Mouse (Mus musculus): ENCODE data around the gene B3galt6. TPM values are rescaled to one million over a fixed set of nuclear protein-coding genes. Genes with fewer than 3 reads are reported as not detected.
A peak's percentile ranks its signal among the peaks of the same experiment; 100 is the strongest.

B3galt6 gene
- 10 to 100 TPM in 1 of 2 experiments, 1 to 10 TPM in 1; 9.9 to 11.1 TPM for total RNA-seq (2021)

DNA sequence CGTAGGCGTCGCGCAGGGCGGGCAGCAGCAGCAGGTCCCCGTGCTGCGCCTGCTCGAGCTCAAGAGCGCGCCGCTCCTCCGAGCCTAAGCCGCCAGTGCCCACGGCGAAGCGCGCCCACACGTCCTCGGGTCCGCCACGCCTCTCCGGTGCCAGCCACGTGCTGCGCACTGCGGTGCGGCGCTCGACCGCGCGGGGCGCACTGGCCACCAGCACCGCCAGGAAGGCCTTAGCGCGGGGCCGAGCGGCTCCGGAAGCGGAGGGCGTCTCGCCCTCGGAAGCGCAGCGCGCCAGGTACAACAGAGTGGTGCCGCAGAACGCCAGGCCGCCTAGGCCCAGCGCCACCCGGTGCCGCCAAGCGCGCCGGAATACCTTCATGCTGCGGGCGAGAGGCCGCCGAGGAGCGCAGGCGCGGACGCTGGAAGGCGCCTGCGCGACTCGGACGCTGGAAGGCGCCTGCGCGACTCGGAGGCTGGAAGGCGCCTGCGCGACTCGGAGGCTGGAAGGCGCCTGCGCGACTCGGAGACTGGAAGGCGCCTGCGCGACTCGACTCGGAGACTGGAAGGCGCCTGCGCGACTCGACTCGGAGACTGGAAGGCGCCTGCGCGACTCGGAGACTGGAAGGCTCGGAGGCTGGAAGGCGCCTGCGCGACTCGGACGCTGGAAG, at the start of gene B3galt6, which contains the start of gene Sdf4:
Gene B3galt6, minus strand, starts transcription at position 409 of the 665 bp plus-strand sequence.
Gene Sdf4, plus strand, starts transcription at position 632 of the 665 bp plus-strand sequence.
- intact Hi-C loops (cut with DNase I): loop anchor here (5.0 to 10.0 kb wide), 3 partner anchors 35 to 112 kb away; partner anchors contain the start of genes 9430015G10Rik and Ube2j2

DNA sequence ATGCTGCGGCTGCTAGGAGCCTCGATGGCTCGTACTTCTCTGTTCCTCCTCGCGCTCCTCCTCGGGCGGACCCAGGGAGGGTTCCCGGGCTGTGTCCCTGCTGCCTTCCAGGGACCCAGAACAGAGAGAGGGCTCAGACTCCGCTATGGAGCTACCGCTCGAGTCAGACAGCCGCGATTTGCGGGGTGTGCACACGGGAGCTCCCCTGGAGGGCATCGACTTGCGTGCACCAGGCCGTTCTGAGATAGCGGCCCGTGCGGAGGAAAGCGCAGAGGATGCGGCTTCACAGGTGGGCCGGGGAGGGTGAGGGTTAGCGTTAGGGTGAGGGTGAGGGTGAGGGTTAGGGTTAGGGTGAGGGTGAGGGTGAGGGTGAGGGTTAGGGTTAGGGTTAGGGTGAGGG, 42.5 kb upstream of the B3galt6 start:
- intact Hi-C loops (cut with DNase I): loop anchor here (5.0 kb wide), 1 partner anchor 62 kb away; no protein-coding TSS in a partner anchor
- DNase-seq (ENCODE audit: low spot score in 2 of 2): no peak

More for the DNA sequence above, at the start of gene B3galt6, which contains the start of gene Sdf4:
- peak; percentile 92 to 93 for DNase-seq (ENCODE audit: low spot score in 2 of 2)

DNA sequence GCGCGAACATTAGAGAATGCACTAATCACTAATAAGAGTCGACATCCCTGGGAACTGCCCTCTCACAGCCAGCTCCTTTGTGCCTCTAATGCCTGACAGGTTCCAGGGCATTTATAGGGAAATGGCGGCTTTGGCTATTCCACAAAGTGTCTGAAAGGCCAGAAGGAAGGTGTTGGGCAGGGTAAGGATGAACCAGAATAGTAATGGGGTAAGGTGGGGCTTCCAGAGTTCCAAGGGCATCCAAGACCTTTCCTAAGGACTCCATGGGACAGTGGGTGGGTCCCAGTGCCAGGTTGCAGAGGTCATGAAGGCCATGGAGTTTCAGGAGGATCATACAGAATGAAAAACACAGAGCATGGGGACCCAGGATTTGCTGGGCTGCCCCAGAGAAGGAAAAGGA, 41.9 kb upstream of the B3galt6 start:
- DNase-seq (ENCODE audit: low spot score in 2 of 2): no peak
- intact Hi-C loops (cut with DNase I): loop anchor here (5.0 kb wide), 1 partner anchor 63 kb away; no protein-coding TSS in a partner anchor

DNA sequence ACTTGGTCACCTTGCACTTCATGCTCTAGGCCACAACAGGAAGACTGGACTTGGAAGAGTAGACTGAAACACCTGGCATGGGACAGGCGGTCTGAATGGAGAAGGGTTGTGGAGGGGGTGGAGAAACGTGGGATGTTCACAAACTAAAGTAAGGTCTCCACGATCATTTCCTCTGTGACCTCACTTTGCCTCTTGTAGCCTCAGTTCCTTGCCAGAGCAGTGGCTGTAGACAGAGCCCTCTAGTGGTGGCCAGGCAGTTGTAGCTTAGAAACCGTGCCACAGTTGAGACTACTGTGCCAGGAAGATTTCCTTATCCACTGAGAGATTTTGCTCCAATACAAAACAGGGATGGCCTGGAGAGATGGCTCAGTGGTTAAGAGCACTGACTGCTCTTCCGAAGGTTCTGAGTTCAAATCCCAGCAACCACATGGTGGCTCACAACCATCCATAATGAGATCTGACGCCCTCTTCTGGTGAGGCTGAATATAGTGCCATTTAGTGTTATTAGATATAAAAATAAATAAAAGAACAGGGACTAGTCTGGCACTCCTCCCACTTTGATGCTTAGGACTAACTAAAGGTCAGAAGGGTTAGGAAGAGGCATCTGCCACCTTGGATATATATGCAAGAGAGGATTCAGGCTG, 41.1 kb upstream of the B3galt6 start:
- no peak for DNase-seq (ENCODE audit: low spot score in 2 of 2)
- intact Hi-C loops (cut with DNase I): loop anchor here (5.0 kb wide), 1 partner anchor 64 kb away; no protein-coding TSS in a partner anchor

DNA sequence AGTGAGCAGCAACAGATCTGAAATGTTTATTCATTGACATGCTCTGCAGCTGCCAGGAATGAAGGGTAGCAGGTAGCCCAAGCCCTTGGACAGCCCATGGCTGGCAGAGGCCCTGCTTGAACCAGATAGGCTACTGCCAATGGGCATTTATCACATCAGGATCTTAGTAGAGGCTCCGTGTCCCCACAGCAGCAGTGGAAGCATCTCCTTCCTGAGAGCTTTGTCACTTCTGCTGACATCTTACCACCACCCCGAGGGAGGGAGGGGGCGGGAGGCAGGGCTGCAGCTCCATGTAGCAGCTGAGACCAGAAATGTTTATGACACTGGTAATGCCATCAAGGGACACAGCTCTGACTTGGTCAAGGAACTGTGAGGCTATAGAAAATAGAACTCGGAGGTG, 40.4 kb upstream of the B3galt6 start:
- intact Hi-C loops (cut with DNase I): loop anchor here (5.0 kb wide), 1 partner anchor 64 kb away; no protein-coding TSS in a partner anchor

DNA sequence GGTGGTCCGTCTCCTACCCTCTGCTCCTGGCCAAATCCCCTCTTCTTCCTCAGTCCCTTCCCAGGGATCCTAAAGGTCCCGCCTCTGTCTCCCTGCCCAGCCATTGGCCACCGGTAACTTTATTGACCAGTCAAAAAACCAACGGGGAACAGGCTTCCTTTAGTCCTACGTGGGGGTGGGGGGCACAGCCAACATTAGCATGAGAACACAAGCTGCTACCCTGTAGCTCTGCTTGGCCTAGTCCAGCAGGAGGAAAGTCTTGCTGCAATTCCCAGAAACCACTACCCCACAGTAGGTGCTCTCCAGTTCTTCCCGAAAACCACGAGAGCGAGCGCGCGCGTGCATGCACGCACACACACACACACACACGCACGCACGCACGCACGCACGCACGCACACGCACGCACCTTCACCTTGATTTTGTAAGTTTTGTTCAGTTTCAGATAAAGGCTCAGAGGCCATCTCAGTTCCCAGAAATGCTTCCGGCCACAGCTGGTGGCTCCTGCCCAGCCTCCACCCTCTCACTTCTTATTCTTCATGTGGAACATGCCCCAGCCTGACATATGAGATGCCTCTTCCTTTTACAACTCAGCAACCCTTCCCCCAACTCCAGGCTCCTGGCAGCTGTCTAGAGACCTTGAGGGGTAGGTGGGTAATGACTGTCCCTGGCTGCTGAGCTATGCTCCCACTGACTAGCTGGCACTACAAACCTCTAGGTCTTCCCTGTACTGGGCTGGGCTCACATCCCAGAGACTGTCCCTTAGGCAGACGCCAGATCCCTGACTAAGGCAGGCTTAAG, 39.3 kb upstream of the B3galt6 start:
- intact Hi-C loops (cut with DNase I): loop anchor here (5.0 kb wide), 1 partner anchor 66 kb away; no protein-coding TSS in a partner anchor
- DNase-seq (ENCODE audit: low spot score in 2 of 2): peak; percentile 79 to 81

More for the DNA sequence above, 40.4 kb upstream of the B3galt6 start:
- no peak for DNase-seq (ENCODE audit: low spot score in 2 of 2)

DNA sequence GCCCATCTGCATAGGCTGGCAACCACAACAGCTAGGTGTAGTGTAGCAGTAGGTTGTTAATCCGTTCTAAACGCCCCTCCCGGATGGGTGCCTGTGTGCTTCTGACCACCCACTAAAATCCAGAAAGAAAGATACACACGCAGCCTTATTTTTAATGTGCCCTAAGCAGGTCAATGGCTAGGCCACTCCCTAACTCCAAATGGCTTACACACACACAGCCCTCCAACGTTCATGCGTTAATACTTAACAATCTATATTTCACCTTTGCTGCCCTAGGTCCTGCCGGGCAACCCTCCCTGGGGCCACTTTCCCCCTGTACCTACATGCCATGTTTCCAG, 38.8 kb upstream of the B3galt6 start:
- intact Hi-C loops (cut with DNase I): loop anchor here (5.0 kb wide), 1 partner anchor 66 kb away; no protein-coding TSS in a partner anchor
- DNase-seq (ENCODE audit: low spot score in 2 of 2): no peak

DNA sequence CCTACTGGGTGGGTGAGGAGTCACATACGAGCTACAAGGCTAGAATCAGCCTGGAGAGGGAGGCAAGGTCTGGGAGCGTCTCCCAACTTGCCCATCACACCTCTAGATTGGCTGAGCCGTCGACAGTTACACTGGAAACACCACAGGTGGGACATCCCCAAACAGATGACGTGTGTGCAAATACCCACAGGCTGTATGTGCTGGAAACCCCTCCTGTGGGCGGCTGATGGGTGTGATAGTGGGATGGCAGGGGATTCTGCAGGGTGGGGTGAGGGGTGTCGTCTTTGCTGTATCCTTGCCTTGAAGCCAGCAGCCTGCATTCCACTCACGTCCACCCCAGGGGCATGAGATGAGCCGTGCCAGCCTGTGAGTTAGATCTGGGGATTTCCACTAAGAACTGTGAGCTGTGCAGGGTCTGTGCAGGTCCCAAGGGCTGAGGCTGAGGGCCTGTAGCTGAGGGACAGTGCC, 38.2 kb upstream of the B3galt6 start:
- intact Hi-C loops (cut with DNase I): loop anchor here (5.0 kb wide), 1 partner anchor 67 kb away; no protein-coding TSS in a partner anchor
- no peak for DNase-seq (ENCODE audit: low spot score in 2 of 2)

DNA sequence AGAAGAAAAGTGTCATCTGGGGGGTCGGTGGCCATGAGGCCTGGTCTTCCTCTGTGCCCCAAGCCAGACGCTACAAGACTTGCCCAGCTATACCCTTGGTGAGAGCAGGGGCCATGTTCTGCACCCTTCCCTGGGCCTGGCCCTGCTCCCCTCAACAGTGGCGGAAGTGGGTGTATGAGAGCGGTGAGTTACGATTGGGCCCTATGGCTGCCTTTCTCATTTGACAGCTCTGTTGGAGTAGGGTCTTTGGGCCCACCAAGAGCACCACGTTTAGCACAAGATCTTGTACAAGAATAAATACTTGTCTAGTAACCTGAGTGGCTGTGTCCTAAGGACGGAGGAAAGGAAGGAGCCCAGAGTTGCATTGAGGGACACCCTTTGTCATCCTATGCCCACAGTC, 36.1 kb upstream of the B3galt6 start:
- DNase-seq (ENCODE audit: low spot score in 2 of 2): no peak
- intact Hi-C loops (cut with DNase I): no loop called here

DNA sequence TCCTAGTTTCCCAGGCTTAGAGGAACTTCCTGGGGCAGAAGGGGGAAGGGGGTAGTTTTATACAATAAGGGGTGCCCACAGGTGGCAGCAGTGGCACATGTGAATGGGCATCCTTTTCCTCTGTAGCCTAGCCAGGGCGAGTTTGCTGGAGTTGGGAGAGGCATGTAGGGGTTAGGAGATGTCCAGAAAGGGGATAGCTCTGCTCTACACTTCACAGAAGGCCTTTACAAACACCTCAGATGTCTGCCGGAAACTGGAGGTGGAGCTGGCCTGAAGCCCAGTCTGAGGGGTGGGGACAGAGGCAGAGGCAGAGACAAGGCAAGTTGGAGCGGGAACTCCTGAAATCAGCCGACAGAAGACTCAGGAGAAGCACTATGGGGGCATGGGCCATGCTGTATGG, 33.6 kb upstream of the B3galt6 start, which contains the start of gene Tnfrsf18:
Gene Tnfrsf18, plus strand, starts transcription at position 152 of the 400 bp plus-strand sequence.
- peak; percentile 66 to 71 for DNase-seq (ENCODE audit: low spot score in 2 of 2)
- intact Hi-C loops (cut with DNase I): no loop called here

DNA sequence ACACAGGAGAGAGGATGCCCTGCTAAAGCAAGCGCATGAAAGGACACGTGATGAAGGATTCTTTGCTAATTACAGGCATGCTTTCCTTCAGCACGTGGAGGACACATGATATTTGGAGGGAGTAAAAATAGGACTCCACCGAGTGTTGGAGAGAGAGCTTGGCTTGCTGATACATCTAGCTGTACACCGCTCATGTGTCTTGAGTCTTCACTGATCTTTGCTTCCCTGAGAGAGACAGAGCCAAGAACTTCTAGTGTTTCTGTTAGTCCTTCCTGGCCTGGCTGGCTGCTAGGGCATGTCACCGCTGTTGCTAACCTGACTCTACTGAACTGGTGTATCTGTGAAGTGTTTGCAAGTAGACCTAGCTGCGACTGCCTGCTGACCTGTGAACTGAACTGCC, 31.7 kb upstream of the B3galt6 start:
- DNase-seq (ENCODE audit: low spot score in 2 of 2): no peak
- intact Hi-C loops (cut with DNase I): no loop called here

DNA sequence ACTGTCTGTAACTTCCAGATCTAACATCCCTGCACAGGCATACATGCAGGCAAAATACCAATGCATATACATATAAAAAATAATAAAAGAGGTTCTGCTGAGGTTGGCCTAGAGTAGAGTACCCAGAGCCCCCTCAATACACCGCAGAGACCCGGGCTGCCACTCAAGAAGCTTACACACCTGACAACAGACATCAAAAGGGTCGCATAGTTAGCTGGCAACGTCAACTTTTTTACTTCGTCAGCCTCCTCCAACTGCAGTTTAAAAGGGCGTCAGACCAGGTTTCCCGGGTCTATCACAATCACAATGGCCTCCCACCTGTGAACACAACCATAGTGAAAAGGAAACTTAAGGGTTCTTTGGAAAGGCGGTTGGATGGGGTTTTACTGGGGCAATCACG, 31.1 kb upstream of the B3galt6 start:
- intact Hi-C loops (cut with DNase I): no loop called here
- no peak for DNase-seq (ENCODE audit: low spot score in 2 of 2)

DNA sequence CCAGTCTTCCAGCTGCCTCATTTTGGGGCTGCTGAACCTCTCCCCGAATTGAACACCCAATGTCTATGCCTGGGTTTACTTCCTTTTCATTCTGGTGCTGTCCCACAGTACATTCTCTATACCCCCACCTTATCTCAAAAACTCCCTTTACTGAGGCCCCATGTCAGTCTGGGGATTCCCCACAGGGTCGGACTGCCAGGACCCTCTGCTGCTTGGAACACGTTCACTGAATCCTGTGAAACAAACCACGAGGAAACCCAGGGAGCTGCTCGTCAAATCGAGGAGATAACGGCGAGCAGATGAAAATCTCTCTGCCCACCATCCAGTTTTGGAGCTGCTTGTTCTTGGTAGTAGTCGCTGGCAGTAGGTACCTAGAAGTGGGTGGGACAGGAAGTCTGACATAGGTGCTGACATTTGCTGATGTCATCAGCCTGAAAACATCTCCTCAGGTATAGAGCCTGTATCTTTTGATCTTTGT, 29.5 kb upstream of the B3galt6 start:
- no peak for DNase-seq (ENCODE audit: low spot score in 2 of 2)
- intact Hi-C loops (cut with DNase I): no loop called here

DNA sequence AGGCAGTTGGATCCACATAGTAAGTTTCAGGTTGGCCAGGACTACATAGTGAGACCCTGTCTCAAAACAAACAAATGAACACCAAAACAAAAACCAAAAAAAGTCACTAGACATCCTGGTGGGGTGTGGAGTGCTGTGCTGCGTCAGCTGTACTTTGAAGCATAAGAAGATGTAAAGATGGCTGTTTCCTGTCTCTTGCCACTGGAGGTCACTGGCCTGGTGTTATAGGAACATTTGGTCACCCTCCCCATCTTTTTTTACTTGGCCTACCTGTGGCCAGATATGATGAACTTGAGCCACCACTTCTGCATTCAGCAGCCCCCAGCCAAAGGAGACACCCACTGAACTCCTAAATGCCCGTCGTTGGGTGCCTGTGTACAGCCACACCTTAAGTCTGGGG, 28.9 kb upstream of the B3galt6 start:
- intact Hi-C loops (cut with DNase I): no loop called here
- no peak for DNase-seq (ENCODE audit: low spot score in 2 of 2)

DNA sequence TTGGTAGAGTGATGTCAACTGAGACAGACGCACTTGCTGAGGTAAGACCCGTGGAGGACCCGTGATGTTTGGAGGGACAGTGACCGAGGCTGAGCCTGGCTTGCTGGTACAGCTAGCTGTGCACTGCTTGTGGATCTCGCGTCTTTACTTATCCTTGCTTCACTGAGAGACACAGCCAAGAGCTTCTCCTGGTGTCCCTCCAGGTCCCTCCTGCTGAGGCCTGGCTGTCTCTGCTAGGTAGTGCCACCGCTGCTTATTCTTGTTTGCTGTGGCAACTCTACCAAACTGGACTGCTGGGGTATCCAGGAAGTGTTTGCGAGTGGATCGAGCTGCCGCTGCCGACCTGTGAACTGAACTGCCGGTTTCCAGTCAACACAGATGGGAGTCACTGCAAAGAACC, 27.3 kb upstream of the B3galt6 start:
- intact Hi-C loops (cut with DNase I): no loop called here
- no peak for DNase-seq (ENCODE audit: low spot score in 2 of 2)

DNA sequence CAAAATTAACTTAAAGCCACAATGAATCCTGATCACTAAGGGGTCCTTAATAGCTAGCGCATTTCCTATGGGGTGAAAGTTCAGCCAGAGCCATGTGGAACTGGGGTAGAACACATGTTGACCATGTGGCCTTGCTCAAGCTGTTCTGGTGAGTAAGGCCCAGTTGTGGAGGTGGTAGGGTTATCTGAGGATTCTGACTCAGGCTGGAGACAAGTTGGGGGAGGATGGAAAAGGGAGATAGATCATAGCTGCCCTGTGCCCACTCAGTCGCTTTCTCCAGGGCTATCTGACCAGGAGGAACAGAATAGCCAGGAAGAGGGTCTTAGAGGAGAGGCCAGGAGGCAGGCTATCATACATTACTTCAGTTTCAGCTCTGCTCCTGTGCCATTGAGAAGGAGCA, 22.0 kb upstream of the B3galt6 start:
- DNase-seq (ENCODE audit: low spot score in 2 of 2): no peak

DNA sequence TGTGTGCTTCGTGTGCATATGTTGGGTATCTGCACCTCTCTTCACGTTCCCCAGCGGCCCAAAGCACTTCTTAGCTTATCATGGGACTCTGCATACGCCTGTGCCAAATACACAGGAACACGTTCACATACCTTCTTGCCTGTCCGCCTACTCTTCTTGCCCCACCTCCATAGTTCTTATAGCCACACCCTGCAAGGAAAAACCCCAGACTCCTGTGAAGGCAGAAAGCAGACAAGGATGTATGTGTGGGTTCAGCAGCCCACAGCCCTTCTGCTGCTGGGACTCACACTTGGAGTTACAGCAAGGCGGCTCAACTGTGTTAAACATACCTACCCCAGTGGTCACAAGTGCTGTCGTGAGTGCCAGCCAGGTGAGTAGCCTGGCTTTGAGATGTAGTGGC, 21.2 kb upstream of the B3galt6 start, which contains the start of gene Tnfrsf4:
Gene Tnfrsf4, plus strand, starts transcription at position 207 of the 400 bp plus-strand sequence.
- peak in 1 of 2 experiments; percentile 61 for DNase-seq (ENCODE audit: low spot score in 2 of 2)
- intact Hi-C loops (cut with DNase I): no loop called here

More for the DNA sequence above, 22.0 kb upstream of the B3galt6 start:
- intact Hi-C loops (cut with DNase I): no loop called here

DNA sequence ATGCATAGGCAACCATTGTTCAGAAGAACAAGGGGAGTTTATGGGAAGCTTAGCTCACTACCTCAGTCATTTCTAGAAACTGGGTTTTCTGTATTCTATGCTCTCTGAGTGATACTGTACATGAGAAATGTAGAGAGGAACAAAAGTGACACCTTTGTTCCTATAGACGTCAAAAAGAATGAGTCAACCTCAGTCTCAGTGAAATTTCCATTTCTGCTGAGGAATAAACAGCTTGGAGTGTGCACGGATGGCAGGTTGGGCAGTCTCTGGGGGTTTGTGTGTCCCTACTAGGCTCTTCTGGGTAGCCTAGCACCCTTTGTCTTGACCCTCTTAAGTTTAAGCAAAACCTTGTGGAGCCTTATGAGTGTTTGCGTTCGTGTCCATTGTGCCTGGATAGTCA, 15.9 kb upstream of the B3galt6 start:
- DNase-seq (ENCODE audit: low spot score in 2 of 2): no peak
- intact Hi-C loops (cut with DNase I): no loop called here

DNA sequence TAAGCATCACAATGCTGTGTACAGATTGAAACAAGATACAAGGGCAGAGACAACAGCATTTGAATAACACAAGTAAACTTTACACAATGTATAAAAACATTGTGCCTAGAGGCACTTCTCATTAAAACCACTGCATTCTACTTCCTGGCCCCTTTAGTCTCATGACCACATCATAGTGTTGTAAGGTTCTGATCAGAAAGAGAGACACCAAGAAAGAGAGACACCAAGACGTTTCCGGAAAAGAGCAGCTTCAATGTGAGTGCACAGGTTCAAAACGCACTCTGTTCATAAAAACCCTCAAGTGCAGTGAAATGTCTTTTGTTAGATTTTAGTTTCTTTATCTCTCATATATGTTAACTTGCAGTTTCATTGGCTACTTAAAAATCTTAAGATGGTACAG, 11.7 kb upstream of the B3galt6 start:
- intact Hi-C loops (cut with DNase I): no loop called here
- no peak for DNase-seq (ENCODE audit: low spot score in 2 of 2)
